Mouse (Mus musculus): ENCODE results near the gene Lin28a. TPM values are rescaled to one million over a fixed set of nuclear protein-coding genes. Genes with fewer than 3 reads are reported as not detected.

The Lin28a gene
- total and polyA plus RNA-seq, 3 experiments = 0.01 TPM; not detected in 2

- no peak overlapping the region for H3K27ac ChIP-seq (ENCODE audit: control insufficient read depth, low read depth, low read length)
- no peak overlapping the region for H3K9ac ChIP-seq (ENCODE audit: control insufficient read depth, low read depth, low read length, poor library complexity, severe bottlenecking)
- no peak overlapping the region for H3K4me3 ChIP-seq (ENCODE audit: control insufficient read depth in 1 of 2, insufficient read depth in 1 of 2, low read depth in 2 of 2, low read length in 2 of 2)
- DNase-seq (ENCODE audit: low read depth, low spot score) = no peak
- H3K4me1 ChIP-seq (ENCODE audit: control insufficient read depth in 1 of 2, insufficient read depth in 2 of 2, low read length in 2 of 2) = no peaks in the 10 kb centered on the region
- no peaks in the 10 kb centered on the region for H3K9me3 ChIP-seq (replicated peaks; ENCODE audit: insufficient read depth, low read length)
- no peaks in the 10 kb centered on the region for H3K27me3 ChIP-seq (ENCODE audit: control insufficient read depth in 1 of 2, insufficient read depth in 2 of 2, low read length in 2 of 2)
- no peak for TF ChIP-seq ELF1 (IDR thresholded peaks at IDR 0.05; ENCODE audit: low read depth, low read length)
- TF ChIP-seq KAT2A (conservative IDR thresholded peaks at IDR 0.05; ENCODE audit: low read depth, low read length) = no peak
- TF ChIP-seq POLR2AphosphoS5 (IDR thresholded peaks at IDR 0.05; ENCODE audit: borderline replicate concordance, low read depth, low read length) = no peak
- no peak for TF ChIP-seq E2F4 (IDR thresholded peaks at IDR 0.05; ENCODE audit: borderline replicate concordance, low read depth, low read length)
- no peak for TF ChIP-seq MAZ (IDR thresholded peaks at IDR 0.05; ENCODE audit: low read depth, low read length)
- TF ChIP-seq SIN3A (IDR thresholded peaks at IDR 0.05; ENCODE audit: low read length) = no peak
- H3K36me3 ChIP-seq (ENCODE audit: control insufficient read depth in 1 of 2, insufficient read depth in 2 of 2, low read length in 2 of 2) = no peaks in the 10 kb centered on the region
- H3K79me2 ChIP-seq (ENCODE audit: control insufficient read depth, insufficient read depth, low read length, poor library complexity) = no peaks in the 10 kb centered on the region
These were observed 569 bp upstream of the Lin28a start for GRCm38 (mm10) chr4:134019210-134019609.

- Histone ChIP-seq H3K36me3 (ENCODE audit: control insufficient read depth in 1 of 2, insufficient read depth in 2 of 2, low read length in 2 of 2) (no peaks in the 10 kb centered on the region), H3K27me3 (ENCODE audit: control insufficient read depth in 1 of 2, insufficient read depth in 2 of 2, low read length in 2 of 2) (no peaks in the 10 kb centered on the region), H3K79me2 (ENCODE audit: control insufficient read depth, insufficient read depth, low read length, poor library complexity) (no peaks in the 10 kb centered on the region), H3K9me3 (replicated peaks; ENCODE audit: insufficient read depth, low read length) (no peaks in the 10 kb centered on the region), H3K4me3 (ENCODE audit: control insufficient read depth in 1 of 2, insufficient read depth in 1 of 2, low read depth in 2 of 2, low read length in 2 of 2) (no peak overlapping the region), H3K4me1 (ENCODE audit: control insufficient read depth in 1 of 2, insufficient read depth in 2 of 2, low read length in 2 of 2) (no peaks in the 10 kb centered on the region), H3K27ac (ENCODE audit: control insufficient read depth, low read depth, low read length) (no peak overlapping the region), H3K9ac (ENCODE audit: control insufficient read depth, low read depth, low read length, poor library complexity, severe bottlenecking) (no peak overlapping the region)
- no peak for DNase-seq (ENCODE audit: low read depth, low spot score)
- TF ChIP-seq EP300 (IDR thresholded peaks at IDR 0.05; ENCODE audit: low read depth in 1 of 2, low read length in 2 of 2) (no peak), CTCF (IDR thresholded peaks at IDR 0.05 in 2 of 3, conservative IDR thresholded peaks at IDR 0.05 in 1 of 3; ENCODE audit: control insufficient read depth in 1 of 3, insufficient read depth in 1 of 3, low read depth in 2 of 3, low read length in 3 of 3, poor library complexity in 1 of 3, severe bottlenecking in 1 of 3) (no peak), ZMIZ1 (IDR thresholded peaks at IDR 0.05; ENCODE audit: low read depth, low read length) (no peak), TAL1 (IDR thresholded peaks at IDR 0.05; ENCODE audit: low read length) (no peak), POLR2AphosphoS2 (IDR thresholded peaks at IDR 0.05; ENCODE audit: low read length) (no peak), HCFC1 (IDR thresholded peaks at IDR 0.05; ENCODE audit: low read depth, low read length) (no peak), NELFE (IDR thresholded peaks at IDR 0.05; ENCODE audit: low read depth, low read length) (no peak), BHLHE40 (IDR thresholded peaks at IDR 0.05; ENCODE audit: borderline replicate concordance, low read depth, low read length) (no peak), TCF12 (IDR thresholded peaks at IDR 0.05; ENCODE audit: low read depth, low read length) (no peak), ZC3H11A (IDR thresholded peaks at IDR 0.05; ENCODE audit: low read depth, low read length) (no peak), USF2 (IDR thresholded peaks at IDR 0.05; ENCODE audit: borderline replicate concordance in 1 of 2, insufficient read depth in 1 of 2, low read depth in 1 of 2, low read length in 2 of 2) (no peak), E2F4 (IDR thresholded peaks at IDR 0.05; ENCODE audit: borderline replicate concordance, low read depth, low read length) (no peak), KAT2A (conservative IDR thresholded peaks at IDR 0.05; ENCODE audit: low read depth, low read length) (no peak), ZNF384 (IDR thresholded peaks at IDR 0.05; ENCODE audit: low read depth, low read length) (no peak), POLR2A (IDR thresholded peaks at IDR 0.05; ENCODE audit: control insufficient read depth in 1 of 2, insufficient read depth in 1 of 2, low read depth in 1 of 2, low read length in 2 of 2, poor library complexity in 1 of 2) (no peak), MAFK (IDR thresholded peaks at IDR 0.05; ENCODE audit: borderline replicate concordance, low read depth, low read length) (no peak)
These were observed 433 bp downstream of the Lin28a start for GRCm38 (mm10) chr4:134018038-134018778.

Measured in MEL (cell line).